Mouse (Mus musculus) c-Kit-positive CD71-positive TER-119-negative erythroid progenitor cells, embryonic 14.5 days (primary cell): Measurements from ENCODE around the gene Ppp1r9a.

Experiments
- DNase-seq: peaks from one replicate; pipeline ENCODE4 v3.0.0-alpha.2; 2013; ENCODE audit warnings: low read depth

Gene Ppp1r9a

GRCm38 (mm10) chr6:4956651-4957050 lies 53.9 kb downstream of the Ppp1r9a start:
- DNase-seq: no peak

DNA sequence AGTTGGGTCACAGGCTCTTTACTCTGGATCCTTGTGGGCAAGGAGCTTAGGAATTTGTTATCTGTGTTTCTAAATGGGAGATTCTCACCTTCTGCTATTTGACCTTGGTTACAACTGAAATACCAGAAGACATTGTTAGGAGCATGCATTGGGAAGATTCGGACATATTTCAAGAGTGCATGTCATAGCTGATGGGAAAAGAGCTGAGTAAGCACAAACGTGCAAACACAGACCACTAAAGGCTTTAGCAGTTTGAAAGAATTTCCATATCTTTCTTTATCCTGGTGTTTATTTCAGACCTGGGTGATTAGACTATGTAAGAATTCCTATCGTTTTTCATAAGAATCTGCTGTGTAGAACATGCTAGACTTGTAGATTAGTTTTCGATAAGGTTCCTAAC lies 59.5 kb downstream of the Ppp1r9a start:
- DNase-seq: no peak

GRCm38 (mm10) chr6:4963049-4963448 lies 60.3 kb downstream of the Ppp1r9a start:
- DNase-seq: no peak

DNA sequence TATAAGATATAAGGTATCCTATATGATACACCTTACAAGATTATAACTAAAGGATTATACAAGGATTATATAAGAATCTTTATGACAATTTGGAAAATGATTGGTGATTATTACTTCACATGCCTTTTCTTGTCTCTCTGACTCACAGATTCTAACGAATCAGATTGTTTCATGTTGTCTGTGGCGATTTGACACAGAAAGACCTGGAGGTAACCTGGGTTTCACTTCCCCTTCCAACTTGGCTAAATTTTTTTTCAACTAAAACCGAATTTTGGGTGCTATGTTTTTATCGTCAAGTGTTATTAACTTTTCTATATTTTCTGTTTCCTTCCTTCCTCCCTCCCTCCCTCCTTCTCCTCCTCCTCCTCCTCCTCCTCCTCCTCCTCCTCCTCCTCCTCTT lies 64.5 kb downstream of the Ppp1r9a start:
- DNase-seq: no peak

DNA sequence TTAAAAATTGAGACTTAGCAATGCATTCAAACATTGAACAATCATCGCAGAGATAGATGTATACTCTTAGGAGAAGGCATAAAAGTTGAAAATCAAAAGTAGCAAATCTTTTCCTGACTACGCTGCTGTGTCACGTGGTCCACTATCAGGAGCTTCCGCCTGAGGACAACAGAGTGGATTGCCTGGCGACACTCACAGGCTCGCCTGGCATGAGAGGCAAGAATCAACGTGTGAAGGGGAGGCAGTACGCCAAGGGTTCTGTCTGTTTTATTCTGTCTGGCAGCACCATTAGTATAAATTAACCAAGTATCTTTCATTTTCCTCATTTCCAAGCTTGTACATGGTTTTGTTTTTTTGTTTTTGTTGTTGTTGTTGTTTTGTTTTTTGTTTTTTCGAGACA lies 68.5 kb downstream of the Ppp1r9a start:
- DNase-seq: no peak

DNA sequence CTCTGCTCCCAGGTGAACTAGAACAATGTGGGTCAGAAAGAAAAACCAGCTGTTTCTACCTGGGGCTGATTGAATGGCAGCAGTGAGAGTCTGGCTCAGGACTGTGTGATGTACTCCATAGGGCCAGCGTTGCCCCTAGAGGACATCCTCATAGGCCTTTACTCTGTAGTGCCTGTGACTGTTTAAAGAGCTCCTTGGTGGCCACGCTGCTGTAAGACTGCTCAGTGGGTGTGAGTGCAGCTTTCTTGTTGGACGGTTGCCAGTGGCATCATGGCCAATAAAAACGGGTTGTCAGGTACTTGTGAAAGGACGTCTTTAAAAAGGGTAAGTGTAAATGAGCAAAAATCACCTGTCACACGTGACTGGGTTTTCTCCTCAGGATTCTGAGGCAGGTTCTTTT lies 70.1 kb downstream of the Ppp1r9a start:
- DNase-seq: no peak

DNA sequence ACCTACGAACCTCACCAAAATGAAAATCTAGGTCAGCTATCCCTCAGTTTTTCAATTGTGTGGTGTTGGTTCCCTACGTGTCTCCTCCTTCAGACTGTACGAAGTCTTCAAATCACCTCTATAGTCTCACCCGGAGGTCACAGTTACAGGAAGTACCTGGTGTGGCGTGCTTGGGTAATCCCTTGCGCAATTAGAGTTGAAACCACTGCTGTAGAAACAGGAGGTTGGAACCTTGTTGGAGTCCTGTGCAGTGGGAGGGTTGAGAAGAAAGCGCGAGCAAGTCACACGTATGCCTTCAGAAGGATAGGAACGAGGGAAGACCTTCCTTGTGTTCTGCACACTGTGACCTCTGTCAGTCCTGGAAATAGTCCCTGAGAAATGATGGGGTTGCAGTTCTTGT lies 70.6 kb downstream of the Ppp1r9a start:
- DNase-seq: no peak

DNA sequence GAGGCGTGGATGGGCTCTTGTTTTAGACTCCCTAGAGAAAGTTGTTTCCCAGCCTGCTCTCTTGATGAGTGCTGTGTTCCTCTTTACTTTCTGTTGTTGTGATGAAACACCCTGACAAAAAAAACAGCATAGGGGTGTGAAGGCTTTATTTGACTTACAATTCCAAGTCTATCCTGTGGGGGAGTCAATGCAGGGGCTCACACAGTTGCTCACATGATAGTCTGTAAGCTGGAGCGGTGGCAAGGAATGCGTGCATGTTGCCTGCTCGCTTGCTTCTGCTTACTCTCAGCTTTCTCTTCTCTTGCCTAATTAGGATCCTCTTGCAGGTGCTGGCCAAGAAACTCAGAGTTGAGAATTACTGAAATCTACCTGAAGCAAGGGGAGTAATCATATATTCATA lies 74.8 kb downstream of the Ppp1r9a start:
- no peak for DNase-seq

GRCm38 (mm10) chr6:4978249-4978648 lies 75.5 kb downstream of the Ppp1r9a start:
- no peak for DNase-seq

GRCm38 (mm10) chr6:4978897-4979296 lies 76.2 kb downstream of the Ppp1r9a start:
- DNase-seq: no peak

GRCm38 (mm10) chr6:4980113-4980512 lies 77.4 kb downstream of the Ppp1r9a start:
- DNase-seq: no peak

DNA sequence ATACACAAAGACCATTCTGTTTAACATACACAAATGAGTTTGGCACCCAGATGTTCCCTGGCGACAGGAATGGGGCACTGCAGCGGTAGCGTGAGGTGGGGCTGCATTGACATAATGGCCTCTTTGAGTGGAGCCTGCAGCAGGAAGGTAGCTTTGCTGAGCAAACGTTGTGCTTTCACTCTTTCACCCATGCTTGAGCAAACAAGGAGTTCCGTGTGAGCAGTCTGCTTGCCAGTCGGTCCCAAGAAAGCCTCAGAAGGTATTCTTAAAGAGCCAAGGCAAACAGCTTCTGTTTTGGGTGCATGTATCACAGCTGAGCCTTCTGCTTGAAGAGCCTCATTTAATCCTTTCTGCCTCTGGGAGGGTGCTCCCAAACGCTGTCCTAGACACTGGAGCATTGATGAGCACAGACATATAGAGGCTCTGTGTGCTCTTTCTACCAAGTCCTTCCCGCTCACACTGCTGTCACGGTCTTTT lies 80.0 kb downstream of the Ppp1r9a start:
- no peak for DNase-seq

DNA sequence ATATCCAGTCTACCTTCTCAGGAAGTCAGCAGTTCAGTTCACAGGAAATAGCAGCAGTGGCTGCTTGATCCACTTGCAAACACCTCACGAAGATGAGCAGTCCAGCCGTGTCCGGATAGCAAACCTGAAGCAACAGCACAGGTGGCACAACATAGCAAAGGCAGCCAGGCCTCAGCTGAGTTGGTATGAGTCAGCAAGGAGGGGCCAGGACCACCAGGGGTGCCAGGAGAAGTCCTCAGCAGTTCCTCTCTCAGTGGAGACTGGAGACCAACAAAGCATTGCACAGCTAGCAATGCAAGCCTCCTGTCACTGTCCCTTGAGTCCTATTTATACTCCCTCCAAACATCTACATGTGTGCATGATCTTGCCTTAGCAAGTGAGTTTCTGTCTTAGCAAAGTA lies 83.0 kb downstream of the Ppp1r9a start:
- DNase-seq: no peak

DNA sequence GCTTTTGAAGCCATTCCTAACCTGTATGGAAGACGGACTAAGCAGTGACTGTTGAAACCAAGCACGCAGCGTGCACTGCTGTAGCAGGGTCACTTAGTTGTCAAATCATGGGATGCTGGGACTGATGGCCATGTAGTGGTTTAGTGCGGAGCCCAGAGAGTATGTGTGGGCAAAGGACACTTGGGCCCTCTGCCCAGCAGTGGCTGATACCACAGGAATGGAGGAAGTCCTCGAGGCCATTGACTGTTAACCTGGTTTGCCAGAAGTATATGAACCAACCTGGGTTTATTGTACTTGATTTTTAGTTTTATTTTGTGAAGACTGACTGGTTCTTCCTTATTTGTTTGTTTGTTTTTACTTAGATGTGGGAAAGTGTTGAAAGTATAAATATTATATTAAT lies 84.4 kb downstream of the Ppp1r9a start:
- no peak for DNase-seq

DNA sequence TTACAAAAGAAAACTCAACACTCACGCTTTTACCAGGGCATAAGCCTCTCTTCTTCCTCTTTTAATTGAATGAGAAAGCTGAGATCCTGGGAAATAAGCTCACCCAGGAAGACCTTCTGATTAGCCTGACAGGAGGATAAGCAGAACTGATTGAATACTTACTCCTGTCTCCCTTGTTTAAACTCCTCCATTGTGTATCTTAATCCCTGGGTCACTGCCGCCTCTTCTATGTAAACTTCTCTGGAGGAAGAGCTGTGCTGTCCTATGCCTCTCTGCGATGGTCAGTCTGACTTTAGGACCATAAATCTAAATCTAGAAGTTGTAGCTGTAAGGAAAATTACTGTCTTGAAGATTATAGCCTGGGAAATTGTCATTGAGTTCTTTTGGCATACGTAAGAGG lies 86.0 kb downstream of the Ppp1r9a start:
- no peak for DNase-seq

- no peak for DNase-seq
These were observed 89.6 kb downstream of the Ppp1r9a start for GRCm38 (mm10) chr6:4992308-4992707.

- no peak for DNase-seq
These were observed 91.0 kb downstream of the Ppp1r9a start for GRCm38 (mm10) chr6:4993600-4994160.

DNA sequence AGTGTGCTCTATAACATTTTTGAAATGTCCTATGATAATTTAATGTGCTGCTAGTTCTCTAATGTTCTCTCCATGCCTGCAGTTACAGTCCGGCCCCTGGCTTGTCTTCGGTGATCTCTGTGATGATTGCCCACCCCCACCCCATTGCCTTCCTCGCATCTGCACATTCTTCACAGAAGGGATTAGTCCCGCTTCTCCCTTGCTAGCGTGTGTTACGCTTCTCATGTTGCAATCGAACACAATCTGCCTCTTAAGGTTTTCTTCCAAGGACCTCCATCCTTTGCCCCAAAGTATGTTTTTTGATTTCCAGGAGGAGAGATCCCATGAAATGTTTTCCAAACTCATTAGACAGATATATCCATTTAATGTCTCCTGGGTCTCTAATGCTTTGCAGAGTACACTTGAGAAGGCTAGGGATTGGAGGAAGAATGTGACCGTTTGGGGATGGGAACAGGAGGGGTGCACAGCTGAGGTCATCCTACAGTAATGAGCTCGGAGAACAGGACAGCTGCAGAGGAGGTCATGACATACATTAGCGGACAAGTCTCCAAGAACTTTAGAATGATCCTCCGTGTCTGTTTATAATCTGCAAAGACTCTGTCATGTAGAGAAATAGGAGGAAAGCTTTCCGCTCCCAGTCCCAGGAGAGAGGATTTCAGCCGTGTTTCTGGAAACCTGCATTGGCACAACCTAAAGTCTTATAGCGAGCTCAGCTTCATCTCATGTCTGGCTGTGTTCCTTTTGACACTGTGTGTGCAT lies 91.6 kb downstream of the Ppp1r9a start:
- DNase-seq: no peak

DNA sequence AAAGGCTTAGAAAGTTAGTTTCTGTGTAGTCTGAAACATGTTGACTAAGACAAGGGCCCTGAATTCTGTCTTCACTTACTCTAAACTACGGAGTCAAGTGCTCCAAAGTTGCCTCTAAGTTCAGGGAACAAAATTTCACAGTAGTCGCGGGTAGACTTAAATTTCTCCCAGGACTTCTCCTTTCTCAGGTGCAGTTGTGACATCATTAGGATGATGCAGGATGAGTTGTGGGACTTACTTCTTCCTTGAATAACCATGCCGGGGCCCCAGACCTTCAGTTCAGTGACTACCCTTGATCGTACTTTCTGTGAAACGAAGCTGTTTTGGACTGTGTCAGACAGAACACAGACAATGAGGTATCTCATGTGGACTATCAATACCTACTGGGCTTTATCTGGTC lies 94.9 kb downstream of the Ppp1r9a start:
- no peak for DNase-seq

- no peak for DNase-seq
These were observed 96.2 kb downstream of the Ppp1r9a start for GRCm38 (mm10) chr6:4998929-4999328.

DNA sequence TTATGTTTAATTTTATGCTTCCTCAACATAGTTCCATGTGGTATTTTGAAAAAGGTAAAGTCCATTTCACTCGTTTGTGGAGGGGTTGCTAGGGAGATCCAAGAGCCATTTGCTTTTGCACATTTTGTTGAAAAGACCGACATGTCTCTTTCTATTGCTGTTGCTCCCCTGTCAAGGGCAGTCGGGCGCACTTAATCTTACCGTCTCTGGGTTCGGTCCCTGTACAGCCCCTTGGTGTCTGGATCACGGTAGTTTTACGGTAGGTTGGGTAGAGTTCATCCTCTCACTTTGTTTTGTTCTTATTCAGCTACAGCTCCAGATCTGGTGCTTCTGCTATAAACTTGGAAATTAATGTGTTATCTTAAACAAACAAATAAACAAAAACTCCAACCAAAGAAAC lies 98.1 kb downstream of the Ppp1r9a start:
- no peak for DNase-seq

GRCm38 (mm10) chr6:5005491-5006275 lies 103.0 kb downstream of the Ppp1r9a start:
- no peak for DNase-seq

DNA sequence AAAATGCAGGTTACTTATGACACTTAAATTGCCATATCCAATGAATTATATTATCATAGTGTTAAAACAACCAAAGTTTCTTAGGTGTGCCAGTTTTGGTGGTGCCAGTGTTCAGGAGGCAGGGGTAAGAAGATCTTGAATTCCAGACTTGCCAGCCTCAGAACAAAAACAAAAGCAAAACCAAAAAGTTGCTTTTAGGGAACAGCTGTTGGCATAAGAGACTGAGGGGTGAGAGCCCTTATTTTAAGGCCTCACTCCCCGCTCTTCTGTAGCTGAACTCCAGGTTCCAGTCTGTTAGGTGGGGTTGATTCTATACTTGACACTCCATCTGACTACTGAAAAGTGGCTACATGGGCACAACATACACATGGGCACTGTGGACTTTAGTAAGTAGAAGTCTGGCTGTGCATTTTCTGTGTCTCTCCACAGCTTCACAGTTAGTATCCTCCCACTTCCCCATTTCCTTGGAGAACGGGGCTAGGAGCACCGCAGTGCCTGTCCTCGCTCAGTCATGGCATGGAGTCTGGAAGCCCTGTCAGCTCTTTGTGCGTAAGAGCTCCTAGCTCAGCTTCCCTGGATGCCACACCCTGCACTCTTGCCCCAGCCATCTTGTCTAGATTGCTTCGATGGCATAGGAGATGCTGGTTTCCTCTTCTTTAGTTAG lies 103.7 kb downstream of the Ppp1r9a start:
- DNase-seq: no peak
